Mouse (Mus musculus) urinary bladder, adult 2 months (tissue): ENCODE data around the gene Tyro3. TPM values are rescaled to one million over a fixed set of nuclear protein-coding genes. Genes with fewer than 3 reads are reported as not detected.

Source experiments
- DNase-seq: peaks from one replicate; pipeline ENCODE4 v3.0.0; 2022; ENCODE audit warnings: low spot score
- polyA plus RNA-seq: library from polyadenylated mRNA; depleted of rRNA; stranded (reverse); fragments of >200 nt; gene quantifications from 2 replicates; pipeline ENCODE4 v1.2.3, GENCODE M21; 2012; rRNA removed

The Tyro3 gene
- polyA plus RNA-seq, result 30.0 and 38.1 TPM in 2 replicates

- no peak for DNase-seq
Measured at GRCm38 (mm10) chr2:119797279-119797783, at the start of gene Tyro3. TSS of gene Tyro3 (plus strand) at chr2:119797733.

- DNase-seq, result no peak
Measured at GRCm38 (mm10) chr2:119749260-119749659, 48.3 kb upstream of the Tyro3 start.

GRCm38 (mm10) chr2:119757601-119758100, 39.9 kb upstream of the Tyro3 start:
- DNase-seq, result peak; percentile 27

GRCm38 (mm10) chr2:119758101-119758843, 39.3 kb upstream of the Tyro3 start:
- peak; percentile 38 for DNase-seq

- no peak for DNase-seq
Measured at GRCm38 (mm10) chr2:119758844-119759835, 38.4 kb upstream of the Tyro3 start.

GRCm38 (mm10) chr2:119760251-119760650, 37.3 kb upstream of the Tyro3 start, which contains the start of gene Ltk:
TSS of gene Ltk (minus strand) at chr2:119760431.
- DNase-seq, result no peak

GRCm38 (mm10) chr2:119762276-119762675, 35.3 kb upstream of the Tyro3 start:
- no peak for DNase-seq

GRCm38 (mm10) chr2:119763924-119764323, 33.6 kb upstream of the Tyro3 start:
- DNase-seq, result no peak

- DNase-seq, result no peak
Measured at GRCm38 (mm10) chr2:119767246-119767645, 30.3 kb upstream of the Tyro3 start.

- DNase-seq, result peak; percentile 75
Measured at GRCm38 (mm10) chr2:119787206-119787883, 10.2 kb upstream of the Tyro3 start, which contains the start of gene Rpap1. TSS of gene Rpap1 (minus strand) at chr2:119787537.

GRCm38 (mm10) chr2:119789996-119790395, 7.5 kb upstream of the Tyro3 start:
- no peak for DNase-seq

- peak; percentile 40 for DNase-seq
Measured at GRCm38 (mm10) chr2:119798246-119798927, 854 bp downstream of the Tyro3 start.

GRCm38 (mm10) chr2:119799181-119799960, 1.8 kb downstream of the Tyro3 start:
- DNase-seq, result peak; percentile 41

- no peak for DNase-seq
Measured at GRCm38 (mm10) chr2:119799961-119800550, 2.5 kb downstream of the Tyro3 start.

GRCm38 (mm10) chr2:119800876-119801846, 3.6 kb downstream of the Tyro3 start:
- DNase-seq, result no peak

GRCm38 (mm10) chr2:119802767-119803617, 5.5 kb downstream of the Tyro3 start:
- DNase-seq, result no peak

- DNase-seq, result no peak
Measured at GRCm38 (mm10) chr2:119803618-119804274, 6.2 kb downstream of the Tyro3 start.
